In the genomic region with DNA sequence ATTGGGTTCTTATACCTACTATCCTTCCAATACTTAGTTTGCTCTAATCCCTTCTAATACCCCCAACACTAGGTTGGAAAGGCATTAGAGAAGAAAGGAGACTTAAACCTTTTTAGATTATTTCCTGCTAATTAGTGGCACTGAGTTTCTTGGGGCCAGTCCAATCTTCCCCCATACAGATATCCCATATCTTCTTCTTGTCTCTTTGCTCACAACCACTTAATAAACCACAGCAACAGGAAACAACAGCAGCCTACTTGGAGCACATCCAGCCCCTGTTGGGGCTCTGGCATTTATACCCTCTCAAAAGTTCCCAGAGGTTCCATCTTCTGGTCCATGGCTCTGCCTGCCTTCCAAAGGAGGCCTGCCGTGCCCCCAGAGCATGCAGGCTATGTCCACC, we compare ENCODE assay signal across 23 mouse cellular contexts. TPM values are rescaled to one million over a fixed set of nuclear protein-coding genes. Genes with fewer than 3 reads are reported as not detected.
DNase-seq lines count a peak whose midpoint lies in the region; ATAC-seq and TF ChIP-seq lines count a peak whose summit lies in the region.
"Had no signal": no experiment of that assay in that cellular context is flagged by ENCODE, and none has a peak within 500 bp of the region (broad histone marks: within the 10 kb centered on the region; RNA-seq: fewer than 3 reads in every experiment).

No protein-coding gene starts in this region.

- no peaks in the 10 kb centered on the region for H3K4me1 ChIP-seq in heart, adult 2 months (ENCODE audit: control insufficient read depth, insufficient read depth, low read length)
- H3K4me1 ChIP-seq in lung, embryonic 14.5 days (ENCODE audit: insufficient read depth): no peaks in the 10 kb centered on the region
- H3K4me1 ChIP-seq in MEL (ENCODE audit: control insufficient read depth in 1 of 2, insufficient read depth in 2 of 2, low read length in 2 of 2): peaks cover 2 to 8% of the 10 kb centered on the region in 2 experiments; a peak in 3 of 4 replicates
- H3K4me1 ChIP-seq in hindbrain, embryonic 10.5 days (replicated peaks): no peaks in the 10 kb centered on the region

- H3K27me3 ChIP-seq in heart, adult 2 months (ENCODE audit: control insufficient read depth, insufficient read depth, low read length): no peaks in the 10 kb centered on the region
- H3K27me3 ChIP-seq in lung, embryonic 14.5 days (ENCODE audit: insufficient read depth, low read length): no peaks in the 10 kb centered on the region
- H3K27me3 ChIP-seq in MEL (ENCODE audit: control insufficient read depth in 1 of 2, insufficient read depth in 2 of 2, low read length in 2 of 2): peaks cover 4 to 13% of the 10 kb centered on the region in 2 experiments
- no peaks in the 10 kb centered on the region for H3K27me3 ChIP-seq in hindbrain, embryonic 10.5 days (ENCODE audit: insufficient read depth, poor library complexity, severe bottlenecking)
- H3K27me3 ChIP-seq: CH12.LX, Patski had no signal

- no peak for ATAC-seq in lung, embryonic 14.5 days (ENCODE audit: insufficient read depth)
- ATAC-seq: activated CD4-positive, CD25-positive, alpha-beta regulatory T cell, adult 4 months; CD4-positive, CD25-positive, alpha-beta regulatory T cell, adult 4 months; Patski had no signal

- H3K27ac ChIP-seq in heart, adult 2 months: no peak overlapping the region
- H3K27ac ChIP-seq in lung, embryonic 14.5 days (ENCODE audit: low read depth): no peak overlapping the region
- H3K27ac ChIP-seq in MEL (ENCODE audit: control insufficient read depth, low read depth, low read length): no peak overlapping the region
- no peak overlapping the region for H3K27ac ChIP-seq in hindbrain, embryonic 10.5 days

- TF ChIP-seq POLR2A in heart, adult 2 months (IDR thresholded peaks at IDR 0.05; ENCODE audit: insufficient read depth, low read depth, low read length): no peak
- TF ChIP-seq POLR2A in MEL (IDR thresholded peaks at IDR 0.05; ENCODE audit: control insufficient read depth in 1 of 2, insufficient read depth in 1 of 2, low read depth in 1 of 2, low read length in 2 of 2, poor library complexity in 1 of 2): no peak

- no peak overlapping the region for H3K4me3 ChIP-seq in heart, adult 2 months
- H3K4me3 ChIP-seq in lung, embryonic 14.5 days (ENCODE audit: low read depth, low read length): no peak overlapping the region
- H3K4me3 ChIP-seq in MEL (ENCODE audit: control insufficient read depth in 1 of 2, insufficient read depth in 1 of 2, low read depth in 2 of 2, low read length in 2 of 2): no peak overlapping the region
- H3K4me3 ChIP-seq in hindbrain, embryonic 10.5 days: no peak overlapping the region

- H3K4me2 ChIP-seq in lung, embryonic 14.5 days: no peak overlapping the region

- intact Hi-C loops in heart, adult 2 months (cut with DNase I): loop anchor here (2.0 to 5.0 kb wide), 2 partner anchors 185 to 346 kb away; no protein-coding TSS in a partner anchor

- no peaks in the 10 kb centered on the region for H3K79me2 ChIP-seq in heart, adult 2 months (replicated peaks; ENCODE audit: control insufficient read depth, insufficient read depth, low read length)
- H3K79me2 ChIP-seq in MEL (ENCODE audit: control insufficient read depth, insufficient read depth, low read length, poor library complexity): no peaks in the 10 kb centered on the region

- H3K9me3 ChIP-seq in lung, embryonic 14.5 days (ENCODE audit: low read depth, low read length): no peaks in the 10 kb centered on the region
- H3K9me3 ChIP-seq in MEL (replicated peaks; ENCODE audit: insufficient read depth, low read length): no peaks in the 10 kb centered on the region
- no peaks in the 10 kb centered on the region for H3K9me3 ChIP-seq in hindbrain, embryonic 10.5 days
- H3K9me3 ChIP-seq: G1E had no signal

- TF ChIP-seq RAD21 in MEL (IDR thresholded peaks at IDR 0.05; ENCODE audit: low read depth, low read length): no peak

- TF ChIP-seq CTCF in heart, adult 2 months (IDR thresholded peaks at IDR 0.05): no peak
- TF ChIP-seq CTCF in lung, embryonic 14.5 days (IDR thresholded peaks at IDR 0.05; ENCODE audit: low read depth): no peak
- no peak for TF ChIP-seq CTCF in MEL (IDR thresholded peaks at IDR 0.05 in 2 of 3, conservative IDR thresholded peaks at IDR 0.05 in 1 of 3; ENCODE audit: control insufficient read depth in 1 of 3, insufficient read depth in 1 of 3, low read depth in 2 of 3, low read length in 3 of 3, poor library complexity in 1 of 3, severe bottlenecking in 1 of 3)

- H3K36me3 ChIP-seq in heart, adult 2 months (ENCODE audit: control insufficient read depth, insufficient read depth, low read length): no peaks in the 10 kb centered on the region
- H3K36me3 ChIP-seq in lung, embryonic 14.5 days (ENCODE audit: insufficient read depth): no peaks in the 10 kb centered on the region
- H3K36me3 ChIP-seq in MEL (ENCODE audit: control insufficient read depth in 1 of 2, insufficient read depth in 2 of 2, low read length in 2 of 2): peaks cover 0 to 4% of the 10 kb centered on the region in 2 experiments; a peak in 1 of 4 replicates
- no peaks in the 10 kb centered on the region for H3K36me3 ChIP-seq in hindbrain, embryonic 10.5 days
- H3K36me3 ChIP-seq: G1E had no signal

- TF ChIP-seq EP300 in heart, adult 2 months (IDR thresholded peaks at IDR 0.05; ENCODE audit: insufficient read depth, low read depth, low read length): no peak
- TF ChIP-seq EP300 in MEL (IDR thresholded peaks at IDR 0.05; ENCODE audit: low read depth in 1 of 2, low read length in 2 of 2): peak; percentile 84 to 86

- 63% methylated on average over 1 of the region's 1 CpGs for WGBS in heart, adult 2 months
- 55% methylated on average over 1 of the region's 1 CpGs for WGBS in lung, embryonic 14.5 days
- WGBS in hindbrain, embryonic 10.5 days: 68% methylated on average over 1 of the region's 1 CpGs

- no peak overlapping the region for H3K9ac ChIP-seq in heart, adult 2 months (ENCODE audit: low read depth, low read length)
- no peak overlapping the region for H3K9ac ChIP-seq in lung, embryonic 14.5 days
- no peak overlapping the region for H3K9ac ChIP-seq in MEL (ENCODE audit: control insufficient read depth, low read depth, low read length, poor library complexity, severe bottlenecking)

- peak; percentile 83 for DNase-seq in heart, adult 11 months
- no peak for DNase-seq in heart, adult 2 months
- DNase-seq in lung, embryonic 14.5 days: peak; percentile 8
- DNase-seq in lung, postnatal 14 days: no peak
- DNase-seq in MEL (ENCODE audit: low read depth, low spot score): peak; percentile 61
- no peak for DNase-seq in hindbrain, embryonic 10.5 days (ENCODE audit: low spot score)
- DNase-seq: adrenal gland, adult 2 months; adrenal gland, adult 8-10 months; adrenal gland, postnatal 10 days; adrenal gland, postnatal 14 days; adrenal gland, postnatal 25 days; adrenal gland, postnatal 36 days; B cell, adult 2 months; cerebellum, adult 11 months; cerebellum, adult 11-12 months; cerebellum, adult 18-20 months; cerebellum, adult 2 months had no signal

TF ChIP-seq in MEL, 35 proteins besides CTCF, POLR2A, EP300 and RAD21:
- TF ChIP-seq RCOR1 (IDR thresholded peaks at IDR 0.05; ENCODE audit: low read depth, low read length) (peak; percentile 93), CHD2 (IDR thresholded peaks at IDR 0.05; ENCODE audit: low read length) (no peak), BHLHE40 (IDR thresholded peaks at IDR 0.05; ENCODE audit: borderline replicate concordance, low read depth, low read length) (peak; percentile 58), ELF1 (IDR thresholded peaks at IDR 0.05; ENCODE audit: low read depth, low read length) (peak; percentile 23; the same call in 1 of the 2 replicates), GATA1 (IDR thresholded peaks at IDR 0.05; ENCODE audit: low read depth, low read length) (peak; percentile 86), SIN3A (IDR thresholded peaks at IDR 0.05; ENCODE audit: low read length) (no peak; the same call in 1 of the 2 replicates), UBTF (IDR thresholded peaks at IDR 0.05; ENCODE audit: borderline replicate concordance, insufficient read depth, low read depth, low read length) (no peak), TCF12 (IDR thresholded peaks at IDR 0.05; ENCODE audit: low read depth, low read length) (peak; percentile 83), MAX (IDR thresholded peaks at IDR 0.05; ENCODE audit: low read length) (peak; percentile 38; the same call in 1 of the 2 replicates), MAFK (IDR thresholded peaks at IDR 0.05; ENCODE audit: borderline replicate concordance, low read depth, low read length) (peak; percentile 63; the same call in 1 of the 2 replicates), SMC3 (IDR thresholded peaks at IDR 0.05; ENCODE audit: low read depth, low read length) (no peak), ETS1 (IDR thresholded peaks at IDR 0.05; ENCODE audit: low read depth, low read length) (peak; percentile 73), JUND (IDR thresholded peaks at IDR 0.05; ENCODE audit: low read depth, low read length) (no peak), KAT2A (conservative IDR thresholded peaks at IDR 0.05; ENCODE audit: low read depth, low read length) (no peak)

RNA-seq across cellular contexts. Expression of a gene that starts 25.1 kb away (rescaled TPM):
- under 1 TPM; 0.23 to 0.32 TPM for total RNA-seq in heart, adult 2 months (2021)
- 0.31 and 0.59 TPM in 2 replicates for polyA plus RNA-seq in heart, adult 2 months (2012; rRNA removed)
- 1.3 and 1.6 TPM in 2 replicates for polyA plus RNA-seq in lung, embryonic 14.5 days (2014; fragmentation: Nextera tagmentation; extraction: Ambion mirVana)
- 18.0 and 27.0 TPM in 2 replicates for total RNA-seq in MEL (2012; rRNA removed)
- 10 to 100 TPM in 1 of 2 experiments, not detected in 1; 23.5 TPM for polyA plus RNA-seq in MEL (2012; ENCODE audit: insufficient read depth in 1 of 2, insufficient read length in 2 of 2, low read depth in 1 of 2, low replicate concordance in 2 of 2, missing spikeins in 1 of 2)
- 0.86 and 1.6 TPM in 2 replicates for polyA plus RNA-seq in hindbrain, embryonic 10.5 days (2016; fragmentation: Nextera tagmentation; extraction: Ambion mirVana)
- total RNA-seq: CH12.LX, G1E had no signal
- polyA plus RNA-seq: activated CD4-positive, CD25-positive, alpha-beta regulatory T cell, adult 4 months; C2C12; G1E had no signal

Comparison
In these comparisons a context has a peak if more than half of its experiments do, and no peak if none do; other contexts are left out.
1. DNase-seq: peak in heart, adult 11 months (single experiment), lung, embryonic 14.5 days (single experiment) and MEL (single experiment); none in heart, adult 2 months (0 of 2), lung, postnatal 14 days (single experiment) and hindbrain, embryonic 10.5 days (single experiment).